Mouse (Mus musculus) lung, adult 2 months (tissue): Measurements from ENCODE around the gene Ptprj.

Experiments
- CTCF ChIP-seq: fragments of 200-500 bp; IDR thresholded peaks from 2 replicates; pipeline ENCODE4 v1.5.1; 2011; ENCODE audit warnings: mild to moderate bottlenecking, low read length, control low read depth; ENCODE audit not compliant: insufficient read depth
- POLR2A ChIP-seq: fragments of 200-500 bp; IDR thresholded peaks from 2 replicates; pipeline ENCODE4 v1.6.1; 2011; ENCODE audit warnings: low read depth, mild to moderate bottlenecking, control low read depth, low read length, borderline replicate concordance; ENCODE audit errors: extremely low read depth

GRCm38 (mm10) chr2:90553861-90554260 is 26.6 kb downstream of the Ptprj start:
- TF ChIP-seq POLR2A = no peak
- no peak for TF ChIP-seq CTCF
